Mouse (Mus musculus): ENCODE results near the gene Otub2. TPM values are rescaled to one million over a fixed set of nuclear protein-coding genes. Genes with fewer than 3 reads are reported as not detected.

Gene Otub2
- polyA plus RNA-seq, 1 experiment from 2014 or later = 2.3 TPM

GRCm38 (mm10) chr12:103348506-103348905 lies 40.0 kb upstream of the Otub2 start:
- TF ChIP-seq CTCF (IDR thresholded peaks at IDR 0.05; ENCODE audit: low read depth) = peak; percentile 94
- Histone ChIP-seq H3K4me1 (replicated peaks; ENCODE audit: control insufficient read depth, insufficient read depth, low read length) (no peaks in the 10 kb centered on the region), H3K9me3 (ENCODE audit: control insufficient read depth) (no peaks in the 10 kb centered on the region), H3K9ac (ENCODE audit: low read depth, low read length) (no peak overlapping the region), H3K4me3 (ENCODE audit: low read depth, low read length) (no peak overlapping the region), H3K27me3 (replicated peaks; ENCODE audit: control insufficient read depth, insufficient read depth, low read length) (0 out of 2 replicates have a peak, but pooled peaks cover 3% of the 10 kb centered on the region), H3K36me3 (ENCODE audit: control insufficient read depth, insufficient read depth) (no peaks in the 10 kb centered on the region), H3K4me2 (replicated peaks; ENCODE audit: low read depth) (no peak overlapping the region), H3K27ac (ENCODE audit: low read depth, low read length) (no peak overlapping the region)
- 2% methylated on average over 3 of the region's 3 CpGs for WGBS
- ATAC-seq = 0 out of 2 replicates have a peak, but pooled peaks have one; percentile 39

- Histone ChIP-seq H3K27me3 (replicated peaks; ENCODE audit: control insufficient read depth, insufficient read depth, low read length) (0 out of 2 replicates have a peak, but pooled peaks cover 3% of the 10 kb centered on the region), H3K4me1 (replicated peaks; ENCODE audit: control insufficient read depth, insufficient read depth, low read length) (no peaks in the 10 kb centered on the region), H3K36me3 (ENCODE audit: control insufficient read depth, insufficient read depth) (no peaks in the 10 kb centered on the region), H3K4me2 (replicated peaks; ENCODE audit: low read depth) (no peak overlapping the region), H3K9me3 (ENCODE audit: control insufficient read depth) (no peaks in the 10 kb centered on the region), H3K4me3 (ENCODE audit: low read depth, low read length) (no peak overlapping the region), H3K9ac (ENCODE audit: low read depth, low read length) (no peak overlapping the region), H3K27ac (ENCODE audit: low read depth, low read length) (no peak overlapping the region)
- TF ChIP-seq CTCF (IDR thresholded peaks at IDR 0.05; ENCODE audit: low read depth) = no peak
- no peak for ATAC-seq
- 90% methylated on average over 6 of the region's 6 CpGs for WGBS
Measured at GRCm38 (mm10) chr12:103352735-103353134, 35.7 kb upstream of the Otub2 start.

- 23% methylated on average over 5 of the region's 5 CpGs for WGBS
- Histone ChIP-seq H3K27ac (ENCODE audit: low read depth, low read length) (no peak overlapping the region), H3K4me2 (replicated peaks; ENCODE audit: low read depth) (peak overlapping the region; percentile 27; the same call in 1 of the 2 replicates), H3K9me3 (ENCODE audit: control insufficient read depth) (no peaks in the 10 kb centered on the region), H3K36me3 (ENCODE audit: control insufficient read depth, insufficient read depth) (no peaks in the 10 kb centered on the region), H3K4me3 (ENCODE audit: low read depth, low read length) (no peak overlapping the region), H3K4me1 (replicated peaks; ENCODE audit: control insufficient read depth, insufficient read depth, low read length) (no peaks in the 10 kb centered on the region), H3K27me3 (replicated peaks; ENCODE audit: control insufficient read depth, insufficient read depth, low read length) (no peaks in the 10 kb centered on the region), H3K9ac (ENCODE audit: low read depth, low read length) (no peak overlapping the region)
- ATAC-seq = no peak
- peak; percentile 61 for TF ChIP-seq CTCF (IDR thresholded peaks at IDR 0.05; ENCODE audit: low read depth)
Measured at GRCm38 (mm10) chr12:103353538-103353937, 34.9 kb upstream of the Otub2 start.

GRCm38 (mm10) chr12:103355746-103356414 lies 32.6 kb upstream of the Otub2 start, which contains the start of gene Asb2:
Gene Asb2, minus strand, starts transcription at chr12:103356001.
- no peaks in the 10 kb centered on the region for H3K36me3 ChIP-seq (ENCODE audit: control insufficient read depth, insufficient read depth)
- H3K4me1 ChIP-seq (replicated peaks; ENCODE audit: control insufficient read depth, insufficient read depth, low read length) = no peaks in the 10 kb centered on the region
- no peaks in the 10 kb centered on the region for H3K27me3 ChIP-seq (replicated peaks; ENCODE audit: control insufficient read depth, insufficient read depth, low read length)
- no peak for TF ChIP-seq CTCF (IDR thresholded peaks at IDR 0.05; ENCODE audit: low read depth)
- 56% methylated on average over 14 of the region's 14 CpGs for WGBS
- 0 out of 2 replicates have a peak, but pooled peaks have one; percentile 33 for ATAC-seq
- H3K4me3 ChIP-seq (ENCODE audit: low read depth, low read length) = peak within 1 kb of the TSS; percentile 14; the same call in 1 of the 2 replicates
- H3K4me2 ChIP-seq (replicated peaks; ENCODE audit: low read depth) = peak within 1 kb of the TSS; percentile 27; the same call in 1 of the 2 replicates
- H3K9ac ChIP-seq (ENCODE audit: low read depth, low read length) = 0 out of 2 replicates have a peak within 1 kb of the TSS, but pooled peaks have one; percentile 11
- peak within 1 kb of the TSS; percentile 42; the same call in 1 of the 2 replicates for H3K27ac ChIP-seq (ENCODE audit: low read depth, low read length)
- H3K9me3 ChIP-seq (ENCODE audit: control insufficient read depth) = no peaks in the 10 kb centered on the region

- Histone ChIP-seq H3K4me1 (replicated peaks; ENCODE audit: control insufficient read depth, insufficient read depth, low read length) (no peaks in the 10 kb centered on the region), H3K9ac (ENCODE audit: low read depth, low read length) (no peak overlapping the region), H3K4me3 (ENCODE audit: low read depth, low read length) (no peak overlapping the region), H3K27ac (ENCODE audit: low read depth, low read length) (peak overlapping the region; percentile 42; the same call in 1 of the 2 replicates), H3K36me3 (ENCODE audit: control insufficient read depth, insufficient read depth) (no peaks in the 10 kb centered on the region), H3K27me3 (replicated peaks; ENCODE audit: control insufficient read depth, insufficient read depth, low read length) (no peaks in the 10 kb centered on the region), H3K4me2 (replicated peaks; ENCODE audit: low read depth) (no peak overlapping the region), H3K9me3 (ENCODE audit: control insufficient read depth) (no peaks in the 10 kb centered on the region)
- TF ChIP-seq CTCF (IDR thresholded peaks at IDR 0.05; ENCODE audit: low read depth) = no peak
- WGBS = 83% methylated on average over 4 of the region's 4 CpGs
- no peak for ATAC-seq
Measured at GRCm38 (mm10) chr12:103356415-103356748, 32.1 kb upstream of the Otub2 start.

GRCm38 (mm10) chr12:103358216-103358615 lies 30.3 kb upstream of the Otub2 start:
- no peaks in the 10 kb centered on the region for H3K36me3 ChIP-seq (ENCODE audit: control insufficient read depth, insufficient read depth)
- no peak overlapping the region for H3K9ac ChIP-seq (ENCODE audit: low read depth, low read length)
- no peak for TF ChIP-seq CTCF (IDR thresholded peaks at IDR 0.05; ENCODE audit: low read depth)
- H3K4me3 ChIP-seq (ENCODE audit: low read depth, low read length) = no peak overlapping the region
- no peak overlapping the region for H3K4me2 ChIP-seq (replicated peaks; ENCODE audit: low read depth)
- no peaks in the 10 kb centered on the region for H3K27me3 ChIP-seq (replicated peaks; ENCODE audit: control insufficient read depth, insufficient read depth, low read length)
- no peaks in the 10 kb centered on the region for H3K4me1 ChIP-seq (replicated peaks; ENCODE audit: control insufficient read depth, insufficient read depth, low read length)
- WGBS = 78% methylated on average over 8 of the region's 8 CpGs
- no peaks in the 10 kb centered on the region for H3K9me3 ChIP-seq (ENCODE audit: control insufficient read depth)
- no peak for ATAC-seq
- H3K27ac ChIP-seq (ENCODE audit: low read depth, low read length) = no peak overlapping the region
